Mouse (Mus musculus) lung, adult 2 months (tissue): Measurements from ENCODE around the gene Gm20388. TPM values are rescaled to one million over a fixed set of nuclear protein-coding genes. Genes with fewer than 3 reads are reported as not detected.

ENCODE experiments used
- DNase-seq: peaks from one replicate; pipeline ENCODE4 v3.0.0; 2022
- H3K4me1 ChIP-seq: fragments of 200-500 bp; 2 replicates; pipeline ENCODE4 v1.6.1; 2011; ENCODE audit warnings: low read length; ENCODE audit not compliant: control insufficient read depth, insufficient read depth
- H3K4me3 ChIP-seq: fragments of 200-500 bp; replicated peaks from 2 replicates; pipeline ENCODE3; 2011; ENCODE audit warnings: low read depth, mild to moderate bottlenecking, control low read depth, low read length; ENCODE audit errors: extremely low read depth
- CTCF ChIP-seq: fragments of 200-500 bp; IDR thresholded peaks from 2 replicates; pipeline ENCODE4 v1.5.1; 2011; ENCODE audit warnings: mild to moderate bottlenecking, low read length, control low read depth; ENCODE audit not compliant: insufficient read depth
- POLR2A ChIP-seq: fragments of 200-500 bp; IDR thresholded peaks from 2 replicates; pipeline ENCODE4 v1.6.1; 2011; ENCODE audit warnings: low read depth, mild to moderate bottlenecking, control low read depth, low read length, borderline replicate concordance; ENCODE audit errors: extremely low read depth
- WGBS: fragments of 180-500 bp; shearing (Covaris S2); methylation state at CpG from one replicate; pipeline ENCODE4 v1.1.7; 2018; 5-methylcytosine and 5-hydroxymethylcytosine counted together
- polyA plus RNA-seq: library from polyadenylated mRNA; depleted of rRNA; stranded (reverse); fragments of >200 nt; gene quantifications from 2 replicates; pipeline ENCODE4 v1.2.3, GENCODE M21; 2012

Gm20388 gene
- polyA plus RNA-seq, 1 experiment = 67.8 TPM

GRCm38 (mm10) chr8:122512392-122512791 lies 2601.8 kb downstream of the Gm20388 start:
- H3K4me3 ChIP-seq = no peak overlapping the region
- no peak for TF ChIP-seq CTCF
- TF ChIP-seq POLR2A = no peak
- peaks cover 12% of the 10 kb centered on the region for H3K4me1 ChIP-seq
- no peak for DNase-seq
- WGBS = 50% methylated on average over 7 of the region's 7 CpGs

DNA sequence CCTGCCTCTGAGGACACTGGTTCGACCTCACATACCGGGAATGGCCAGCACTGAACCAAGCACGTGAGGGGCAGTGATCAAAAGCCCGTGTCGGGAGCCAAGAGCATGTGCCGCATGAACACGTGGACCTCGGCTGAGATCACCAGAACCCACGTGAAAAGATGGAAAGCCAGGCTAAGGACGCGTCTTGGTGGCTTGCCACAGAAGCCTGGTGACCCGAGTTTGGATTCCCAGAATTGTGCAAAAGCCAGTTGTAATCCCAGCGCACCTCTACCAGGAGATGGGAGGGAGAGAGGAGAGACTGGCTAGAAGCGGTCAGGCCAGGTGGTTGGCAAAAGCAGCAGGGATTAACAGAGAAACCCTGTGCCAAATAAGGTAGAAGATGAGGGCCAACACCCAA lies 2605.1 kb downstream of the Gm20388 start:
- no peak overlapping the region for H3K4me3 ChIP-seq
- TF ChIP-seq CTCF (no peak), POLR2A (no peak)
- H3K4me1 ChIP-seq = peaks cover 33% of the 10 kb centered on the region
- 82% methylated on average over 14 of the region's 14 CpGs for WGBS
- DNase-seq = no peak

DNA sequence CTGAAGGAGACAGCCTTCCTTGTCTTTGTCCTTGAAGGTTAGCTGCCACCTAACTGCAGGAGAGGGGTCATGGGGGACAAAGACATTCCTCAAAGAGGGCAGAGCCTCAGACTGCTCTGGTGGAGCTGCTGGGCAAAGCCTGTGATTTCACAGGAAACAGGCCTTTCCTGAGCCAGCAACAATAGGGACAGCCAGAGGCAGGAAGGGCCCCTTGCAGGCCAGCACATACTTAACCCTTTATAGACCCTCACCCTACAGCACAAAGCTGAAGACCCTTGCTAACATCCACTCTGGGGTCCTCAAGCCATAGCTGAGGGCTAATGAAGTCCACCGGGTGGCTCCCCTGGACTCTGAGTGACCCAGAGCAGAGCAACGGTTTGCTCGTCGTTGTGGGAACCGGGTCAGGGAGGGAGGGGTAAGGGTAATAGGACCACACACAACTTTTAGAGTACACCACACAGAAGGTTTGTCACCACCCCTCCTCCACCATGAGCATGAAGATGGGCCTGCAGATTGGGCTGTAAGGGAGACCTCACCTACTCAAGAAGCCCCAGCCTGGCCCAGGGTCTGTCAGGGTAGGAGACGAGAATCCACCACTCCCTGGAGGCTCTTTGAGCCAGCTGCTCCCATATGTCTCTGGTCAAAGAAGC lies 2607.0 kb downstream of the Gm20388 start:
- Histone ChIP-seq H3K4me3 (no peak overlapping the region), H3K4me1 (peaks cover 35% of the 10 kb centered on the region)
- DNase-seq = no peak
- TF ChIP-seq CTCF (no peak), POLR2A (peak; percentile 43; the same call in 1 of the 2 replicates)
- WGBS = 18% methylated on average over 6 of the region's 6 CpGs

- TF ChIP-seq POLR2A (no peak), CTCF (no peak)
- 51% methylated on average over 11 of the region's 11 CpGs for WGBS
- no peak for DNase-seq
- H3K4me1 ChIP-seq = peaks cover 60% of the 10 kb centered on the region
- H3K4me3 ChIP-seq = no peak overlapping the region
Observed at GRCm38 (mm10) chr8:122520611-122521010, 2610.0 kb downstream of the Gm20388 start.

- Histone ChIP-seq H3K4me3 (no peak overlapping the region), H3K4me1 (peaks cover 64% of the 10 kb centered on the region)
- WGBS = 28% methylated on average over 14 of the region's 14 CpGs
- TF ChIP-seq POLR2A (peak; percentile 62; the same call in 1 of the 2 replicates), CTCF (no peak)
- DNase-seq = peak; percentile 76
Observed at GRCm38 (mm10) chr8:122522796-122523651, 2612.4 kb downstream of the Gm20388 start.

DNA sequence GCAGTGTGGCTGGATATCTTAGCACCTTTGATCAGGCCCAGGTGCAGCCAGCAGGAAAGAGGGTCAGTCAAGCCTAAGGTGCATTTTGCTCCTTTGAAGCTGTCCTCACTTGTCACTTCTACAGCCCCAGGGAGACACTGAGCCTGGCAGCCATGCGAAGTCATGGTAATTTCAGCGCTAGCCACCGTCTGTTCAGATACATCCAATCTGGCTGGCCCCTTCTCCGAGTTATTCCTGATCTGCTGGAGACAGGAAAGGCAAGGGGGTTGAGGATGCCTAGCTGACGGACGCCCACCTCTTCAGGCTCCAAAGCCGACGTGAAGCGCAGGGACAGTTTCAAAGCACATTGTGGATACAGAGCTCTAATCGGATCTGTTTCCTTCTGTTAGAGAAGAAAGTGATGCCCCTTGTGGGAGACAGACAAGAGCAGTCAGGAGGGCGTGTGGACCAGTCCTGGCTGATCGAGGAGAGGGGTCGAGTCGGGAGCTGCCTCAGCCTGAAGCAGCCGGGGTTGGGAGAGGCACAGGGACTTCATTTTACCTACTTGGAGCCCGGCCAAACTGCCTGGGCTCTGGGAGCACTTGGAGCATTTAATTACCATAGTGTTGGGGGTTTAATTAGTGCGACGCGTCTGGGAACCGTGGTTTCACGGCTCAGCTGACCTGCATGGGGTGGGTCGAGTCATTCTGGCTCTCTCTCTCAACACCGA lies 2613.2 kb downstream of the Gm20388 start:
- no peak for DNase-seq
- no peak overlapping the region for H3K4me3 ChIP-seq
- TF ChIP-seq CTCF (no peak), POLR2A (no peak)
- WGBS = 26% methylated on average over 23 of the region's 23 CpGs
- H3K4me1 ChIP-seq = peaks cover 57% of the 10 kb centered on the region

GRCm38 (mm10) chr8:122524506-122524905 lies 2613.9 kb downstream of the Gm20388 start:
- WGBS = 43% methylated on average over 6 of the region's 6 CpGs
- Histone ChIP-seq H3K4me3 (no peak overlapping the region), H3K4me1 (peaks cover 51% of the 10 kb centered on the region)
- no peak for TF ChIP-seq CTCF
- no peak for DNase-seq

- peaks cover 49% of the 10 kb centered on the region for H3K4me1 ChIP-seq
- TF ChIP-seq POLR2A (no peak), CTCF (no peak)
- WGBS = 52% methylated on average over 6 of the region's 6 CpGs
- no peak overlapping the region for H3K4me3 ChIP-seq
- DNase-seq = no peak
Observed at GRCm38 (mm10) chr8:122525004-122525403, 2614.4 kb downstream of the Gm20388 start.

DNA sequence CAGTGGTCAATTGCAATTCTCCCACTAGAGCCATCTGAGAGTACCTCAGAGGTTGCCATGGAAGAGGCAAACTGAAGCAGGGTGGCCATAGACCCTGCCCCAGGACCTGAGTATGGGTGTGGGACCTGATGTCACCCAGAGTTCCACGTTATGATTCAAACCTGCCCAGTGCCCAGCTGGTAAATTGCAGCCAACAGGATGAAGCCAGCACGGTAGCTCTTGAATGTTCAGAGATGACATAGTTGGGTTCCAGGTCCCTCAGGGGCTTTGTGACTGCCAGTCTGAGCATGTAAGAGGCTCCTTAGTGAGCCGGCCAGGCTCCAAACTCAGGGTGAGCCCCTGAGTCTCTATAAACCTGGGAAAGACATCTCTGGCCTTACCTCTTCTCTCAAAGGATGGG lies 2615.4 kb downstream of the Gm20388 start:
- TF ChIP-seq POLR2A (no peak), CTCF (no peak)
- WGBS = 27% methylated on average over 3 of the region's 3 CpGs
- no peak for DNase-seq
- no peak overlapping the region for H3K4me3 ChIP-seq
- H3K4me1 ChIP-seq = peaks cover 45% of the 10 kb centered on the region
